Comparison of ENCODE assay signal across 7 mouse cellular contexts in the genomic region with DNA sequence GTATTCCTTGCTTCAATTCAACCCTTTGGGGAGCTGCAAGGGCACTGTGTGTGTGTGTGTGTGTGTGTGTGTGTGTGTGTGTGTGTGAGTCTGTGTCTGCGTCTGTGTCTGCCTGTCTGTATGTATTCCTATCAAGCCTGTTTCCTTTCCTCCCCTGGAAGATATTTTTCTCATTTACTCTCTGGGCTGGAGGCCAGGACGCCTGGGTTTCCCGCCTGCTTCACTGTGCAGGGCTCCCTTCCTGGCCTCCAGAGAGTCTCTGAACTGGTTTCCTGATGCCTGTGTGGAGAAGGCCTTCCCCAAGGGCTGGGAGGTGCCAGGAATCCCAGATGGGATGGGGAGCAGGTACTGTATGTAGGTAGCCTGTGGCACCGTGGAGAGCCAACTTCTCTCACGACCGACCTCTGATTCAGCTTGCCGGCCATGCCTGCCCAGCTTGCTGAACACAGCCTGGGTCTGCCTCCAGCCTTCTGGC. TPM values are rescaled to one million over a fixed set of nuclear protein-coding genes. Genes with fewer than 3 reads are reported as not detected.
DNase-seq lines count a peak whose midpoint lies in the region; ATAC-seq and TF ChIP-seq lines count a peak whose summit lies in the region.

No protein-coding gene starts in this region.

- H3K4me3 ChIP-seq in neural tube, embryonic 11.5 days (ENCODE audit: low read depth, low read length), result no peak overlapping the region
- H3K4me3 ChIP-seq in embryonic facial prominence, embryonic 13.5 days, result peak overlapping the region; percentile 68
- H3K4me3 ChIP-seq in hindbrain, embryonic 15.5 days, result peak overlapping the region; percentile 55; the same call in 1 of the 2 replicates
- no peak overlapping the region for H3K4me3 ChIP-seq in midbrain, postnatal 0 days (ENCODE audit: low read depth, low read length)

- H3K27me3 ChIP-seq in neural tube, embryonic 11.5 days (ENCODE audit: control insufficient read depth, insufficient read depth, low read length), result no peaks in the 10 kb centered on the region
- H3K27me3 ChIP-seq in embryonic facial prominence, embryonic 13.5 days, result no peaks in the 10 kb centered on the region
- H3K27me3 ChIP-seq in hindbrain, embryonic 15.5 days, result no peaks in the 10 kb centered on the region
- 0 out of 2 replicates have a peak, but pooled peaks cover under 1% of the 10 kb centered on the region for H3K27me3 ChIP-seq in midbrain, postnatal 0 days (ENCODE audit: insufficient read depth, low read length)

- no peak for ATAC-seq in neural tube, embryonic 11.5 days (ENCODE audit: insufficient read depth, low FRiP score, low TSS enrichment)
- no peak for ATAC-seq in embryonic facial prominence, embryonic 13.5 days (ENCODE audit: insufficient number of reproducible peaks, insufficient read depth, low FRiP score, low TSS enrichment, low read depth)
- ATAC-seq in hindbrain, embryonic 15.5 days (ENCODE audit: low FRiP score, low read depth), result no peak
- no peak for ATAC-seq in midbrain, postnatal 0 days (ENCODE audit: low FRiP score)

- peaks cover 73% of the 10 kb centered on the region for H3K4me1 ChIP-seq in neural tube, embryonic 11.5 days (ENCODE audit: control insufficient read depth, insufficient read depth, low read length)
- H3K4me1 ChIP-seq in embryonic facial prominence, embryonic 13.5 days, result peaks cover 98% of the 10 kb centered on the region
- peaks cover 78% of the 10 kb centered on the region for H3K4me1 ChIP-seq in hindbrain, embryonic 15.5 days (replicated peaks)
- peaks cover 29% of the 10 kb centered on the region; the same call in 1 of the 2 replicates for H3K4me1 ChIP-seq in midbrain, postnatal 0 days (ENCODE audit: insufficient read depth, low read length)

- H3K36me3 ChIP-seq in neural tube, embryonic 11.5 days (ENCODE audit: control insufficient read depth, insufficient read depth, low read length), result no peaks in the 10 kb centered on the region
- H3K36me3 ChIP-seq in embryonic facial prominence, embryonic 13.5 days, result 0 out of 2 replicates have a peak, but pooled peaks cover 3% of the 10 kb centered on the region
- no peaks in the 10 kb centered on the region for H3K36me3 ChIP-seq in hindbrain, embryonic 15.5 days
- H3K36me3 ChIP-seq in midbrain, postnatal 0 days (ENCODE audit: insufficient read depth, low read length), result no peaks in the 10 kb centered on the region

- H3K27ac ChIP-seq in neural tube, embryonic 11.5 days (ENCODE audit: low read depth, low read length), result 0 out of 2 replicates have a peak overlapping the region, but pooled peaks have one; percentile 24
- H3K27ac ChIP-seq in embryonic facial prominence, embryonic 13.5 days, result peak overlapping the region; percentile 91
- H3K27ac ChIP-seq in hindbrain, embryonic 15.5 days (replicated peaks), result peak overlapping the region; percentile 65
- H3K27ac ChIP-seq in midbrain, postnatal 0 days (ENCODE audit: low read depth, low read length), result no peak overlapping the region

- peak overlapping the region; percentile 33; the same call in 1 of the 2 replicates for H3K9ac ChIP-seq in neural tube, embryonic 11.5 days (ENCODE audit: low read length)
- H3K9ac ChIP-seq in embryonic facial prominence, embryonic 13.5 days, result peak overlapping the region; percentile 83; the same call in 1 of the 2 replicates
- H3K9ac ChIP-seq in hindbrain, embryonic 15.5 days, result peak overlapping the region; percentile 37; the same call in 1 of the 2 replicates
- H3K9ac ChIP-seq in midbrain, postnatal 0 days (replicated peaks; ENCODE audit: low read length, poor library complexity, severe bottlenecking), result 0 out of 2 replicates have a peak overlapping the region, but pooled peaks have one; percentile 29

- H3K9me3 ChIP-seq in neural tube, embryonic 11.5 days (ENCODE audit: control insufficient read depth, low read length), result no peaks in the 10 kb centered on the region
- no peaks in the 10 kb centered on the region for H3K9me3 ChIP-seq in embryonic facial prominence, embryonic 13.5 days
- no peaks in the 10 kb centered on the region for H3K9me3 ChIP-seq in hindbrain, embryonic 15.5 days
- no peaks in the 10 kb centered on the region for H3K9me3 ChIP-seq in midbrain, postnatal 0 days (ENCODE audit: low read length)

- WGBS in neural tube, embryonic 11.5 days, result 69% methylated on average over 7 of the region's 7 CpGs
- WGBS in embryonic facial prominence, embryonic 13.5 days, result 19% methylated on average over 7 of the region's 7 CpGs
- 45% methylated on average over 7 of the region's 7 CpGs for WGBS in hindbrain, embryonic 15.5 days
- WGBS in midbrain, postnatal 0 days, result 58% methylated on average over 7 of the region's 7 CpGs

- no peak overlapping the region for H3K4me2 ChIP-seq in neural tube, embryonic 11.5 days (ENCODE audit: low read depth)
- H3K4me2 ChIP-seq in embryonic facial prominence, embryonic 13.5 days, result peak overlapping the region; percentile 90
- H3K4me2 ChIP-seq in hindbrain, embryonic 15.5 days, result peak overlapping the region; percentile 82
- peak overlapping the region; percentile 87 for H3K4me2 ChIP-seq in midbrain, postnatal 0 days (ENCODE audit: low read depth, low read length, poor library complexity, severe bottlenecking)

- TF ChIP-seq CTCF in midbrain, postnatal 0 days (IDR thresholded peaks at IDR 0.05), result no peak

- DNase-seq in neural tube, embryonic 11.5 days (ENCODE audit: low spot score), result no peak
- no peak for DNase-seq in neural tube, embryonic 10.5 days (ENCODE audit: extremely low spot score, low spot score)
- no peak for DNase-seq in midbrain, postnatal 0 days (ENCODE audit: low spot score)
- no peak for DNase-seq in right cerebral cortex, postnatal 25 days
- DNase-seq in yolk sac, embryonic 10.5 days (ENCODE audit: low spot score), result no peak

RNA-seq across cellular contexts. Expression of a gene that starts 2.5 kb away (rescaled TPM):
- 73.2 and 75.1 TPM in 2 replicates for polyA plus RNA-seq in neural tube, embryonic 11.5 days (2014; fragmentation: Nextera tagmentation; extraction: Ambion mirVana)
- 39.4 and 44.7 TPM in 2 replicates for polyA plus RNA-seq in embryonic facial prominence, embryonic 13.5 days (2015; fragmentation: Nextera tagmentation; extraction: Ambion mirVana)
- 11.4 and 16.8 TPM in 2 replicates for polyA plus RNA-seq in hindbrain, embryonic 15.5 days (2015; fragmentation: Nextera tagmentation; extraction: Ambion mirVana)
- total RNA-seq in midbrain, postnatal 0 days (2014; rRNA removed), result 14.3 and 20.4 TPM in 2 replicates
- polyA plus RNA-seq in midbrain, postnatal 0 days (2015; fragmentation: Nextera tagmentation; extraction: Ambion mirVana), result 8.2 and 8.7 TPM in 2 replicates

RNA-seq across cellular contexts. Expression of a gene that starts 22.6 kb away (rescaled TPM):
- 41.6 and 44.4 TPM in 2 replicates for polyA plus RNA-seq in neural tube, embryonic 11.5 days (2014; fragmentation: Nextera tagmentation; extraction: Ambion mirVana)
- polyA plus RNA-seq in embryonic facial prominence, embryonic 13.5 days (2015; fragmentation: Nextera tagmentation; extraction: Ambion mirVana), result 26.9 and 31.5 TPM in 2 replicates
- 5.5 and 6.0 TPM in 2 replicates for polyA plus RNA-seq in hindbrain, embryonic 15.5 days (2015; fragmentation: Nextera tagmentation; extraction: Ambion mirVana)
- 0.19 and 0.44 TPM in 2 replicates for total RNA-seq in midbrain, postnatal 0 days (2014; rRNA removed)
- 0.52 and 0.65 TPM in 2 replicates for polyA plus RNA-seq in midbrain, postnatal 0 days (2015; fragmentation: Nextera tagmentation; extraction: Ambion mirVana)

RNA-seq across cellular contexts. Expression of a gene that starts 52.7 kb away (rescaled TPM):
- polyA plus RNA-seq in neural tube, embryonic 11.5 days (2014; fragmentation: Nextera tagmentation; extraction: Ambion mirVana), result 0.57 TPM in 1 of 2 replicates, not detected in the other
- 0.34 and 0.44 TPM in 2 replicates for polyA plus RNA-seq in embryonic facial prominence, embryonic 13.5 days (2015; fragmentation: Nextera tagmentation; extraction: Ambion mirVana)
- polyA plus RNA-seq in hindbrain, embryonic 15.5 days (2015; fragmentation: Nextera tagmentation; extraction: Ambion mirVana), result 1.8 and 3.1 TPM in 2 replicates
- total RNA-seq in midbrain, postnatal 0 days (2014; rRNA removed), result 3.0 and 5.1 TPM in 2 replicates
- 4.5 and 5.1 TPM in 2 replicates for polyA plus RNA-seq in midbrain, postnatal 0 days (2015; fragmentation: Nextera tagmentation; extraction: Ambion mirVana)

Comparison
In these comparisons a context has a peak if more than half of its experiments do, and no peak if none do; other contexts are left out.
1. H3K4me3 ChIP-seq: peak in embryonic facial prominence, embryonic 13.5 days (single experiment) and hindbrain, embryonic 15.5 days (single experiment); none in neural tube, embryonic 11.5 days (single experiment) and midbrain, postnatal 0 days (single experiment).
2. H3K9ac ChIP-seq: peak in every context shown above with its lines; median percentile 83 in embryonic facial prominence, embryonic 13.5 days; 37 in hindbrain, embryonic 15.5 days; 33 in neural tube, embryonic 11.5 days; 29 in midbrain, postnatal 0 days.